Mouse (Mus musculus): ENCODE results near the gene Ston2. TPM values are rescaled to one million over a fixed set of nuclear protein-coding genes. Genes with fewer than 3 reads are reported as not detected.

The Ston2 gene
- 8.8 and 9.0 TPM in 2 replicates for polyA plus RNA-seq (2012; rRNA removed)

DNA sequence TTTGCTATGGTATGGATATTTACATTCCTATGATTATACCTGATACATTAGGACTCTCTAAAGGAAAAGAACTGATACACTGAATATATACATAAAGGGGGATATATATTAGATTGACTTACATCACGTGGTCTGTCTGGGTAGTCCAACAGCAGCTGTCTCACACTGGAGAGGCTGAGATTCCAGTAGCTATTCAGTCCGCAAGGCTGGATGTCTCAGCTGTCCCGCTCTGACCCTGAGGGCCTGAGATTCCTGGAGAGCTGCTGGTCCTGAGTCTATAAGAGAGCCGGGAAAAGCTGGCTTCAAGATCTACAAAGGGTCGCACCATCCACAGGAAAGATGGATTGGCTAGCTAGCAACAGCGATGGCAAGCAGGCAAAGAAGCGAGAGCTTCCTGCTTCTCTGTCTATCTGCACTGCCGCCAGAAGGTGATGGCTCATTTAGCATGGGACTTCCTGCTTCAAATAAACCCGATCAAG, at the start of gene Ston2:
TSS of gene Ston2 (minus strand) at position 429 of the 479 bp plus-strand sequence.

DNA sequence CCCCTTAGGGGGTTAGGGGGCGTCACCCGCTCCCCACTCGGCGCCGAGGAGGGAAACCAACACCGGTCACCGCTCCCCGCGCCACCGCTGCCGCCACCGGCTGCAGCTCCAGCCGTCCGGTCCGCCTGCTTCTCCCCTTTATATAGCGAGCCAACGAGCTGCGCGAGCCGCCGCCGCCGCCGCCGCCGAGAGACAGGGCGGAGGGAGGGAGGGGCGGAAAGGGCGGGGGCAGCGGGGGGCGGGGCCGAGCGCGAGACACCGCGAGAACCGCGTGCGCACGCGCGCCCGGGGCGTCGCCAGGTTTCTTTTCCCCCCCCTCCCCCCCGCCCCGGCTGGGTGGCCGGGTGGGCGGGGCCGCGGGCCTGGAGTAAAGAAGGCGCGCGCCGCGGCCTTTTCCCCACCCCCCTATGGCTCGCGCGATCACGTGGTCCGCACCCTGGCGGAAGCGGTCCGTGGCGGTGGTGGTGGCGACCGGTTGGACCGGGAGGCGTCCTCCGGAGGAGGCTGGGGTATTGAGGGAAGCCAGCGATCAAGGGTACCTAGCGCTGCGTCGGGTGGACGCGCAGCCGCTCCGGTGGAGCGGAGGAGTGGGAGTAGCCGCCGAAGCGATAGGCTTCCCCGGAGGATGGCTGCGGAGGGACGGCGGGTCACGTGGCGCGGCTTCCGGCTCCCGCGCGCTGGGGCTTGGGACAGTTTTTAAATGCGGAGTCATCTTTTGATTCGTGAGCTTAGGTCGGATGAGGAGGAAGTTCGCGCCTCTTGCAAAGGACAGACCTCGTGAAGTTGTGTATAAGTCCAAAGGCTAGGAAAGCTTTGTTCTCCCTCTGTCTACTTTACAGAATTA, 198.1 kb downstream of the Ston2 start, which contains the start of gene Gtf2a1:
TSS of gene Gtf2a1 (minus strand) at position 641 of the 844 bp plus-strand sequence.

Other genes starting within 250 kb of the Ston2 start
- 24.9 and 25.0 TPM in 2 replicates for gene Gtf2a1, start 197.9 kb downstream of the Ston2 start, polyA plus RNA-seq (2012; rRNA removed)
- gene Sel1l, start 60.8 kb upstream of the Ston2 start, polyA plus RNA-seq (2012; rRNA removed): 50.4 and 56.5 TPM in 2 replicates

Data from central nervous system, embryonic 14 days (tissue).